8 mouse cellular contexts compared by ENCODE assay signal in the genomic region with DNA sequence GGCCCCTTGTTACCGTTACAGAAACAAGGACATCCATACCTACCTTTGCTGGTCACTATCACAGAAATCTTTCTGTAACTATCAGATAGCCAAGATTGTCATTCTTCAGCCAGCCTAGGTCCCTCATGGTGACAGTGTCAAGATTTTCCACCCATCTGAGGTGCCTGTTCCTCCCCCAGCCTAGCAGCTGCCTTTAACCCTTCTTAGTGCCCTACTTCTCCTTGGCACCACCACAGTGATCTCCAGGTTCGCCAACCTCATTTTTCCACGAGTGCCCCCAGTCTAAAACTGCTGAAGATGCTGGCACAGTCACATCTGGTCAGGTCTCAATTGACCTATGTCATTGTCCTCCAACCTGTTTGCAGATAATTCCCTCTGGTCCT. TPM values are rescaled to one million over a fixed set of nuclear protein-coding genes. Genes with fewer than 3 reads are reported as not detected.
DNase-seq lines count a peak whose midpoint lies in the region; ATAC-seq lines count a peak whose summit lies in the region.

No protein-coding gene starts in this region.

- ATAC-seq in heart, embryonic 14.5 days (ENCODE audit: insufficient number of reproducible peaks, insufficient read depth, low FRiP score, low read depth), result no peak
- no peak for ATAC-seq in hindbrain, embryonic 11.5 days (ENCODE audit: low FRiP score)
- no peak for ATAC-seq in midbrain, embryonic 12.5 days (ENCODE audit: low FRiP score, low read depth)

- H3K27ac ChIP-seq in heart, embryonic 14.5 days (replicated peaks in 1 of 2; ENCODE audit: control insufficient read depth in 1 of 2, insufficient read depth in 1 of 2, low read depth in 2 of 2, low read length in 2 of 2), result no peak overlapping the region
- H3K27ac ChIP-seq in hindbrain, embryonic 11.5 days (ENCODE audit: low read depth, low read length), result no peak overlapping the region
- no peak overlapping the region for H3K27ac ChIP-seq in midbrain, embryonic 12.5 days (replicated peaks)

- 54% methylated on average over 3 of the region's 3 CpGs for WGBS in heart, embryonic 14.5 days
- whole genome bisulfite sequencing in hindbrain, embryonic 11.5 days, result 50% methylated on average over 3 of the region's 3 CpGs
- 43% methylated on average over 3 of the region's 3 CpGs for WGBS in midbrain, embryonic 12.5 days

- peaks cover 22% of the 10 kb centered on the region for H3K27me3 ChIP-seq in heart, embryonic 14.5 days (ENCODE audit: control insufficient read depth, insufficient read depth, low read length)
- peaks cover 41% of the 10 kb centered on the region for H3K27me3 ChIP-seq in hindbrain, embryonic 11.5 days (ENCODE audit: control insufficient read depth, insufficient read depth, low read length)
- H3K27me3 ChIP-seq in midbrain, embryonic 12.5 days, result peaks cover 62% of the 10 kb centered on the region

- no peaks in the 10 kb centered on the region for H3K36me3 ChIP-seq in heart, embryonic 14.5 days (ENCODE audit: control insufficient read depth, insufficient read depth, low read length)
- no peaks in the 10 kb centered on the region for H3K36me3 ChIP-seq in hindbrain, embryonic 11.5 days (ENCODE audit: control insufficient read depth, insufficient read depth, low read length)
- no peaks in the 10 kb centered on the region for H3K36me3 ChIP-seq in midbrain, embryonic 12.5 days

- DNase-seq in heart, adult 9 months (ENCODE audit: low spot score in 2 of 2), result no peak
- DNase-seq in MN1 (ENCODE audit: low spot score), result peak; percentile 34
- no peak for DNase-seq in hindbrain, embryonic 11.5 days (ENCODE audit: low spot score)
- DNase-seq in urinary bladder, postnatal 4 days (ENCODE audit: low spot score in 2 of 2), result no peak
- no peak for DNase-seq in right cerebral cortex, adult 2 months (ENCODE audit: low spot score in 2 of 2)
- no peak for DNase-seq in left cerebral cortex, adult 11 months (ENCODE audit: low spot score)

- H3K4me1 ChIP-seq in heart, embryonic 14.5 days (ENCODE audit: control insufficient read depth in 2 of 2, insufficient read depth in 2 of 2, low read length in 2 of 2), result peaks cover 13 to 29% of the 10 kb centered on the region in 2 experiments
- no peaks in the 10 kb centered on the region for H3K4me1 ChIP-seq in hindbrain, embryonic 11.5 days (replicated peaks; ENCODE audit: control insufficient read depth, insufficient read depth, low read length)
- peaks cover 15% of the 10 kb centered on the region for H3K4me1 ChIP-seq in midbrain, embryonic 12.5 days

- H3K4me2 ChIP-seq in heart, embryonic 14.5 days (ENCODE audit: low read length), result peak overlapping the region; percentile 73
- H3K4me2 ChIP-seq in hindbrain, embryonic 11.5 days (replicated peaks; ENCODE audit: low read depth, low read length), result peak overlapping the region; percentile 99
- peak overlapping the region; percentile 88 for H3K4me2 ChIP-seq in midbrain, embryonic 12.5 days (replicated peaks)

- H3K9ac ChIP-seq in heart, embryonic 14.5 days (ENCODE audit: low read length), result peak overlapping the region; percentile 70
- H3K9ac ChIP-seq in hindbrain, embryonic 11.5 days (ENCODE audit: low read depth, low read length), result no peak overlapping the region
- no peak overlapping the region for H3K9ac ChIP-seq in midbrain, embryonic 12.5 days (replicated peaks)

- H3K9me3 ChIP-seq in heart, embryonic 14.5 days (ENCODE audit: control insufficient read depth, low read length), result 0 out of 2 replicates have a peak, but pooled peaks cover 2% of the 10 kb centered on the region
- H3K9me3 ChIP-seq in hindbrain, embryonic 11.5 days (ENCODE audit: control insufficient read depth, low read length), result no peaks in the 10 kb centered on the region
- no peaks in the 10 kb centered on the region for H3K9me3 ChIP-seq in midbrain, embryonic 12.5 days

- H3K4me3 ChIP-seq in heart, embryonic 14.5 days (ENCODE audit: control insufficient read depth in 1 of 2, insufficient read depth in 1 of 2, low read depth in 1 of 2, low read length in 2 of 2), result peak overlapping the region in 1 of 2 experiments; percentile 54; a peak in 2 of 4 replicates
- H3K4me3 ChIP-seq in hindbrain, embryonic 11.5 days (ENCODE audit: low read depth, low read length), result peak overlapping the region; percentile 66
- H3K4me3 ChIP-seq in midbrain, embryonic 12.5 days, result peak overlapping the region; percentile 64

RNA-seq across cellular contexts. Expression of gene Fmnl1, which starts 0.8 kb away (rescaled TPM):
- polyA plus RNA-seq in heart, embryonic 14.5 days (2014; fragmentation: Nextera tagmentation; extraction: Ambion mirVana), result 2.3 and 2.9 TPM in 2 replicates
- 0.91 and 1.1 TPM in 2 replicates for polyA plus RNA-seq in hindbrain, embryonic 11.5 days (2014; fragmentation: Nextera tagmentation; extraction: Ambion mirVana)
- polyA plus RNA-seq in midbrain, embryonic 12.5 days (2016; fragmentation: Nextera tagmentation; extraction: Ambion mirVana), result 1.3 and 1.8 TPM in 2 replicates

RNA-seq across cellular contexts. Expression of gene Hexim2, which starts 37.9 kb away (rescaled TPM):
- polyA plus RNA-seq in heart, embryonic 14.5 days (2014; fragmentation: Nextera tagmentation; extraction: Ambion mirVana), result 4.1 and 4.6 TPM in 2 replicates
- 5.2 and 7.3 TPM in 2 replicates for polyA plus RNA-seq in hindbrain, embryonic 11.5 days (2014; fragmentation: Nextera tagmentation; extraction: Ambion mirVana)
- polyA plus RNA-seq in midbrain, embryonic 12.5 days (2016; fragmentation: Nextera tagmentation; extraction: Ambion mirVana), result 9.7 and 10.5 TPM in 2 replicates

RNA-seq across cellular contexts. Expression of gene 1700023F06Rik, which starts 38.3 kb away (rescaled TPM):
- polyA plus RNA-seq in heart, embryonic 14.5 days (2014; fragmentation: Nextera tagmentation; extraction: Ambion mirVana), result 0.18 and 0.30 TPM in 2 replicates
- polyA plus RNA-seq in hindbrain, embryonic 11.5 days (2014; fragmentation: Nextera tagmentation; extraction: Ambion mirVana), result 0.25 and 0.27 TPM in 2 replicates
- polyA plus RNA-seq in midbrain, embryonic 12.5 days (2016; fragmentation: Nextera tagmentation; extraction: Ambion mirVana), result not detected in 2 replicates

RNA-seq across cellular contexts. Expression of gene Spata32, which starts 48.1 kb away (rescaled TPM):
- not detected in 2 replicates for polyA plus RNA-seq in heart, embryonic 14.5 days (2014; fragmentation: Nextera tagmentation; extraction: Ambion mirVana)
- polyA plus RNA-seq in hindbrain, embryonic 11.5 days (2014; fragmentation: Nextera tagmentation; extraction: Ambion mirVana), result not detected in 2 replicates
- 0.21 TPM in 1 of 2 replicates, not detected in the other for polyA plus RNA-seq in midbrain, embryonic 12.5 days (2016; fragmentation: Nextera tagmentation; extraction: Ambion mirVana)

RNA-seq across cellular contexts. Expression of gene Hexim1, which starts 54.1 kb away (rescaled TPM):
- 3.4 and 3.7 TPM in 2 replicates for polyA plus RNA-seq in heart, embryonic 14.5 days (2014; fragmentation: Nextera tagmentation; extraction: Ambion mirVana)
- polyA plus RNA-seq in hindbrain, embryonic 11.5 days (2014; fragmentation: Nextera tagmentation; extraction: Ambion mirVana), result 4.1 and 5.4 TPM in 2 replicates
- 2.6 and 3.1 TPM in 2 replicates for polyA plus RNA-seq in midbrain, embryonic 12.5 days (2016; fragmentation: Nextera tagmentation; extraction: Ambion mirVana)
